Mouse (Mus musculus): ENCODE data around the gene Nop9. TPM values are rescaled to one million over a fixed set of nuclear protein-coding genes. Genes with fewer than 3 reads are reported as not detected.

Nop9 gene
- polyA plus RNA-seq (2012; rRNA removed) = 12.7 and 16.8 TPM in 2 replicates

DNA sequence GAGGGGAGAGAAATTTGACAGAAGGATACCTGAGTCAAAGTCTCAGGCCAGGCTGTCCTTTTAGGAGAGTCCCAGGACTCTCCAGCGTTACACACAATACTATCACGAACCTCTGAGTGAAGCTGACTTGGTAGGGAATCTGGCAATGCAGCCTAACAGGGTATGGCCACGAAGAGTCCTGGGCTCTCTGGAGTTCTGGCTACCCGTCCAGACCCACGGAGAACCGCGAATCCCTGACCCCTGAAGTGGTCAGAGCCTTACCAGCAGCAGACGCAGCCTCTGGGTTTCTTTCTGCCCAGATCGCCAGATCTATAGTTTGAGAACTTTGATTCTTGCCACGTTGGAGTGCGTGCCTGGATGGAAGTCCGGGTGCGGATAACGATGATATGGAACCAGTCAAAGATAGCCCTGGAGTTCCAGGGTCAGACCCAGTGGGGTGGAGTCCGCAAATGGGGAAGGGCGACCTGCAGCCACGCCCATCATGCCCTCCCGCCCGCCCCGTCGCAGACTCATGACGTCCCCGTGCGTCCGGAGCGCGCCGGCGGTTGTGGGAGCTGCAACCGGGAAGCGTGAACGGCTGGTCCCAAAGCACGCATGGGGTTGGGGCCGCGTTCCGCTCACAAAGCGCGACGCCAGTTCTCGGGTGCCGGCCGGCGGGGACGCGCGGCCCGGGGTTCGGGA is at the start of gene Nop9, which contains the start of gene Dhrs1:
Gene Nop9 (plus strand): TSS at position 514 of the 681 bp plus-strand sequence.
Gene Dhrs1 (minus strand): TSS at position 511 of the 681 bp plus-strand sequence.
- peak; percentile 82 for DNase-seq
- Histone ChIP-seq H3K4me3 (replicated peaks; ENCODE audit: extremely low read depth, low read depth, low read length) (peak within 1 kb of the TSS; percentile 86), H3K4me1 (ENCODE audit: control insufficient read depth, insufficient read depth, low read length) (peaks cover 11% of the 10 kb centered on the region)
- TF ChIP-seq CTCF (IDR thresholded peaks at IDR 0.05; ENCODE audit: insufficient read depth, low read length) (no peak), POLR2A (IDR thresholded peaks at IDR 0.05; ENCODE audit: borderline replicate concordance, extremely low read depth, low read depth, low read length) (peak; percentile 72; the same call in 1 of the 2 replicates)
- 1% methylated on average over 48 of the region's 48 CpGs for WGBS

DNA sequence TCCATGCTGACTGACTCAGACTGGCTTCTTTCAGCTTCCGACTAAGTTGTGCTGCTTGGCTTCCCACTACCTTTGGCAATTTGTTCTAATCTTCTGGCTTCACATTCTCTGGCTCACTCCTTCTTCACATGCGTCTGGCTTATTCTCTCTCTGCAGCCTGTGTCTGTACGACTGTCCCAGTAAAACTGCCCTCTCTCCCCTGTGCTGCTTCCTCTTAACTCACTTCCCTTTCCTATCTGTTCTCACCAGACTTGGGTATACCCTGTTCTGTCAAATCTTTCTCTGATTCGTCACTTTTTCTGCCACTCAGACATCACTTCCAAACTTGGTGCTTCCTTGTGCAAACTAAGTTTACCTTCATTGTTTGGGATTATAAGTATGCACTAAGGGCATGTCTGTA is 48.3 kb upstream of the Nop9 start:
- Histone ChIP-seq H3K4me3 (replicated peaks; ENCODE audit: extremely low read depth, low read depth, low read length) (no peak overlapping the region), H3K4me1 (ENCODE audit: control insufficient read depth, insufficient read depth, low read length) (no peaks in the 10 kb centered on the region)
- TF ChIP-seq POLR2A (IDR thresholded peaks at IDR 0.05; ENCODE audit: borderline replicate concordance, extremely low read depth, low read depth, low read length) (no peak), CTCF (IDR thresholded peaks at IDR 0.05; ENCODE audit: insufficient read depth, low read length) (no peak)
- DNase-seq = no peak
- WGBS = 67% methylated on average over 4 of the region's 4 CpGs

DNA sequence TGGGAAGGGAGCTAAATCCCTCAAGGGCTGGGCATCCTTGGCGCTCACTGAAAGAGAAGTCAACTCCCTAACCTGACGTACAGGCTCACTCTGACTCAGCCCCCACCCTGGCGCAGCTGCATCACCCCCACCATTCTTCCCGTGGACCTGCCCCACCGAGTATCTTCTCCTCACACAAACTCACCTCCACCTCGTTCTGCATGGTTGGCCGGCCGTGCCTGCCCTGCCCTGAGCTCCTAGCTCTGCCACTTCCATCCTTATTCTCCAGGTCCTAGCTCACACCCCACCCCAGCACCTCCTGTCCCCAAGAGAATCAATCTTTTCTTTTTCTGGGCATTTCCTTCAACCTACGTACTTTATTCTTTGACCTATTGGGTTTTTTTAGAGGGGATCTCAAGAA is 44.4 kb upstream of the Nop9 start:
- 78% methylated on average over 9 of the region's 9 CpGs for WGBS

DNA sequence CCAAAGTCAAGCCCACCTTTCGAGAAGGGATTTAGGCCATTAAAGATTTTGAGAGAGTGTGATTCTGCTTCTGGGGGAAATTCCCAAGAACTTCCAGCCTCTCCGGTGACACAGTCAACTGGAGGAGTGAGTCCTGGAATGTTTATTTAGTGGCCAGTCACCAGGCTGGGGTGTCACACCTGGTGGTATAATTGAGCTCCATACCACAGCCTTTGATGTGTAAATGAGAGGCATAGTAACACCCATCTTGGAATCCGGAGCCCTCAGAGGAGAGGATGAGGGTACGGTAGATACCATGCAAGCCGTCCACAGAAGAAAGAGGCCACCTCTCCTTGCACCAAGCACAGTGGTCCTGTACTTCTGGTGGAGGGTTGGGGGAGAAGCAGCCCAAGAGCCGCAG is 42.7 kb upstream of the Nop9 start:
- WGBS = 62% methylated on average over 6 of the region's 6 CpGs
- Histone ChIP-seq H3K4me1 (ENCODE audit: control insufficient read depth, insufficient read depth, low read length) (no peaks in the 10 kb centered on the region), H3K4me3 (replicated peaks; ENCODE audit: extremely low read depth, low read depth, low read length) (no peak overlapping the region)
- TF ChIP-seq POLR2A (IDR thresholded peaks at IDR 0.05; ENCODE audit: borderline replicate concordance, extremely low read depth, low read depth, low read length) = no peak
- no peak for TF ChIP-seq CTCF (IDR thresholded peaks at IDR 0.05; ENCODE audit: insufficient read depth, low read length)
- DNase-seq = no peak

More for the DNA sequence above, 44.4 kb upstream of the Nop9 start:
- no peak for DNase-seq
- no peak overlapping the region for H3K4me3 ChIP-seq (replicated peaks; ENCODE audit: extremely low read depth, low read depth, low read length)
- TF ChIP-seq POLR2A (IDR thresholded peaks at IDR 0.05; ENCODE audit: borderline replicate concordance, extremely low read depth, low read depth, low read length) = no peak
- no peak for TF ChIP-seq CTCF (IDR thresholded peaks at IDR 0.05; ENCODE audit: insufficient read depth, low read length)
- H3K4me1 ChIP-seq (ENCODE audit: control insufficient read depth, insufficient read depth, low read length) = no peaks in the 10 kb centered on the region

DNA sequence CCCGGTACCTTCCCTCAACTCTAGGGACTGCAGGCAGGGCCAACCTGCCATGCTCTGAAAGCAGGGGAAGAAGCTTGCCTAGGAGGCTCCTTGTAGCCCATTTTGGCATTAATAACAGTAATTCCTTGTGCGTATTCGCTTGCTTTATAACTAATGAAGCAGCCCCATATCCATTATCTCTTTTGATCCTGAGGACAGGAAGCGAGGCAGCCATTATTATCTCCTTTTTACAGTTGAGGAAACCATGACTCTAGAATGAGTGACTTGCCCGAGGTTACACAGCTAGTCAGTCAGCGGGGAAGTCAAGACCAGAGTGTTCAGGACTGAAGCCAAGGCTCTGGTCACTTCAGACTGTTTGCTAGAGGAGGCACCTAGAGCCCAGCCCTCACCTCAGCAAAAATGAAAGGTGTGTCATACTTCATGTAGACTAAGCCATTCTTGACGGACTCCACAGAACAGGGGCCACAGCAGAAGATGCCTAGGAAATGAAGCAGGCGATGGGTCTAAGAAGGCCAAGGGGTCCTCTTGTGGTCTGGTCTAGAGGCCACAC is 39.4 kb upstream of the Nop9 start:
- WGBS = 76% methylated on average over 8 of the region's 8 CpGs
- DNase-seq = no peak

DNA sequence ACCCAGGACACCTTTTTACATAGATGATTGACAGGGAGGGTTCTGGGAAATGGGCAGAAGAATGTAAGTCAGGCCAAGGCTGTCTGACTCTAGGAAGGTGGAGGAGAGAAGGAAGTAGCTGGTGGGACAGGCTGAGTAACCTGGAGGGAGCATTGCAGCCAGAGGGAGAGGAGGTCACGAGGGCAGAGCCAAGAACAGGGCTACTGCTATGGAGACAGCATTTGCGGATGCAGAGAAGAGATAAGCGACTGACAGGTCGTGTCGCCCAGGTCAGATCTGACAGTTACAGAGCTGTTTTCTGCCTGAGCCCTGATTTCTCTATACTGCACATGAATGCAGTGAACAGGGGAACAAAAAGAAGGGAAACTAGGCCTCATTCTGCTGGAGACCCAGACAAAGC is 38.1 kb upstream of the Nop9 start:
- TF ChIP-seq POLR2A (IDR thresholded peaks at IDR 0.05; ENCODE audit: borderline replicate concordance, extremely low read depth, low read depth, low read length) (no peak), CTCF (IDR thresholded peaks at IDR 0.05; ENCODE audit: insufficient read depth, low read length) (no peak)
- DNase-seq = no peak
- no peak overlapping the region for H3K4me3 ChIP-seq (replicated peaks; ENCODE audit: extremely low read depth, low read depth, low read length)
- no peaks in the 10 kb centered on the region for H3K4me1 ChIP-seq (ENCODE audit: control insufficient read depth, insufficient read depth, low read length)
- WGBS = 79% methylated on average over 5 of the region's 5 CpGs

More for the DNA sequence above, 39.4 kb upstream of the Nop9 start:
- H3K4me3 ChIP-seq (replicated peaks; ENCODE audit: extremely low read depth, low read depth, low read length) = no peak overlapping the region
- no peaks in the 10 kb centered on the region for H3K4me1 ChIP-seq (ENCODE audit: control insufficient read depth, insufficient read depth, low read length)
- TF ChIP-seq CTCF (IDR thresholded peaks at IDR 0.05; ENCODE audit: insufficient read depth, low read length) = no peak
- TF ChIP-seq POLR2A (IDR thresholded peaks at IDR 0.05; ENCODE audit: borderline replicate concordance, extremely low read depth, low read depth, low read length) = no peak

DNA sequence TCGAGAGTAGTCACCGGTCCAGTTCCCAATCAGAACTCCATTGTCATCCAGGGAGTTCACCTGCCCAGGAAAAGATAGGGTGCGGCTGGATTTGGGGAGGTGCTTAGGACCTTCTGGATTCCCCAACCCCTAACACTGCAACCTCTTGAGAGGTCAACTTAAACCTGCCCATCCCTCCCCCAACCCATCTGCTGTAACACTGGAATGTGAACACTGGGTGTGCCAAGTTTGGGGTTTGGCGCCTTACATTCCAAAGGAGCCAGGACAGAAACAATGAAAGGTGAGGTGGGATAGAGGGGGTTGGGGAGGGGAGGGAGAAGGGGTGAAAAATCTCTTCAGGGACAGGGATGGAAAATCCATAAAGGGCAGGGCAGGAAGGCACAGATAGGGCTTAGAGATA is 36.0 kb upstream of the Nop9 start:
- DNase-seq = no peak
- 85% methylated on average over 4 of the region's 4 CpGs for WGBS
- no peak for TF ChIP-seq CTCF (IDR thresholded peaks at IDR 0.05; ENCODE audit: insufficient read depth, low read length)
- TF ChIP-seq POLR2A (IDR thresholded peaks at IDR 0.05; ENCODE audit: borderline replicate concordance, extremely low read depth, low read depth, low read length) = no peak
- peaks cover 2% of the 10 kb centered on the region; the same call in 1 of the 2 replicates for H3K4me1 ChIP-seq (ENCODE audit: control insufficient read depth, insufficient read depth, low read length)
- no peak overlapping the region for H3K4me3 ChIP-seq (replicated peaks; ENCODE audit: extremely low read depth, low read depth, low read length)

DNA sequence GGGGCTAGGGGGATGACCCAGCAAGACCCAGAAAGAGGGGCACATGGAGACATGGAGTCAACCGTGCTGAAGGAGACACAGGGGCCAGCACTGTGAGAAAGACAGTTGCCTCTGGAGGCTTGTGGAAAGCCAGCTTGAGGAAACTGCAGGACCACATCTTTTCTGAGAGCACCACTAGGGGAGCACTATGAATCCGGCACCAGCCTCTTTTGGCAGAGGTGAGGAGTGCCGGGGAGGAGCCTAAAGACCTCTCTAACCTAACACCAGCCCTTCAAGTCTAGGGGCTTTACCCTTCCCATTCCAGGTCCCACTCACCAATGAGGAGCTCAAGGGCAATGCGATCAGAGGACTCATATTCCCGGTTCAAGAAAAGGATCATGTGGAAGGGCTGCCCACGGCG is 33.7 kb upstream of the Nop9 start:
- Histone ChIP-seq H3K4me1 (ENCODE audit: control insufficient read depth, insufficient read depth, low read length) (peaks cover 2% of the 10 kb centered on the region; the same call in 1 of the 2 replicates), H3K4me3 (replicated peaks; ENCODE audit: extremely low read depth, low read depth, low read length) (no peak overlapping the region)
- 75% methylated on average over 7 of the region's 7 CpGs for whole genome bisulfite sequencing
- DNase-seq = no peak
- TF ChIP-seq POLR2A (IDR thresholded peaks at IDR 0.05; ENCODE audit: borderline replicate concordance, extremely low read depth, low read depth, low read length) (no peak), CTCF (IDR thresholded peaks at IDR 0.05; ENCODE audit: insufficient read depth, low read length) (no peak)

DNA sequence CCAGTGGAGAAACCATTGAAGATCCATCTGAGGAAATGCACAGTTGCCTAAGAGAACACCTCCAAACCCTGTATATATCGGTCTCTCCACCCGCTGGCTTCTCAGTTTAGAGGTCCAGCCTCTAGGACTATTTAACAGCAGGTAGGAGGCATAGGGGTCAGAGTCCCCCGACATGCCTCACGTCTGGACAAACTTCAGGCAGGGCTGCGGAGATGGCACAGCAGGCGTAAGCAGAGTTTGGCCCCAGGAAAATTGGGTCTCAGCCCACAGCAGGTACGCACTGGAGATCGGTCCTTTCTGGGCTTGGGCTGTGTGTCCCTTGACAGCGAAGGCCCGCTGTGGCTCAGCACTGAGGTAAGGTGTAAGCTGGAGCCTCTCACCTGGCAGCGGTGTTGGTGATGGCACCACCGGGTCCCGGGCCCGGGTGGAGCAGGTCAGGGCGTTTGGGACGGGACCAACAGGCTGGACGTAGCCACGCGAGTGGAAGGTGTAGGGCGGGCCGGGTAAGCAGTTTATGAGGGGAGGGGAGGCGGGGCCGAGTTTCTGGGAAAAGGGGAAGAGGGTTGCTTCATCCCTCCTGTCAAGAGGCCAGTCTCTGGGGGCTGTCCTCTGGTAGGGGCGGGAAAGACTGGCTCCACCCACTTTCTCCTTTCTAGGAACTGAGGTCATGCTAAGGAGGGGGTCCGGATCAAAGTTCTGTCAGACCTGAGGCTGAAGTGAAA is 32.3 kb upstream of the Nop9 start:
- Histone ChIP-seq H3K4me1 (ENCODE audit: control insufficient read depth, insufficient read depth, low read length) (peaks cover 2% of the 10 kb centered on the region; the same call in 1 of the 2 replicates), H3K4me3 (replicated peaks; ENCODE audit: extremely low read depth, low read depth, low read length) (peak overlapping the region; percentile 10)
- DNase-seq = peak; percentile 57
- TF ChIP-seq POLR2A (IDR thresholded peaks at IDR 0.05; ENCODE audit: borderline replicate concordance, extremely low read depth, low read depth, low read length) (no peak), CTCF (IDR thresholded peaks at IDR 0.05; ENCODE audit: insufficient read depth, low read length) (no peak)
- 14% methylated on average over 25 of the region's 25 CpGs for WGBS
